Mouse (Mus musculus): Measurements from ENCODE around the gene C1qtnf6. TPM values are rescaled to one million over a fixed set of nuclear protein-coding genes. Genes with fewer than 3 reads are reported as not detected.

Gene C1qtnf6
- polyA plus RNA-seq, 1 experiment: 8.1 TPM

GRCm38 (mm10) chr15:78554545-78555313, 23.5 kb upstream of the C1qtnf6 start:
- 61% methylated on average over 25 of the region's 25 CpGs for WGBS
- no peaks in the 10 kb centered on the region for H3K27me3 ChIP-seq (ENCODE audit: control insufficient read depth, insufficient read depth, low read length)
- H3K4me3 ChIP-seq (ENCODE audit: low read depth, low read length): peak overlapping the region; percentile 46
- no peaks in the 10 kb centered on the region for H3K36me3 ChIP-seq (ENCODE audit: control insufficient read depth, insufficient read depth, low read length)
- no peak for TF ChIP-seq CTCF (IDR thresholded peaks at IDR 0.05; ENCODE audit: extremely low read depth, insufficient read length, insufficient replicate concordance, low read depth, low read length)
- no peak for TF ChIP-seq POLR2A (IDR thresholded peaks at IDR 0.05; ENCODE audit: low read depth, low read length)
- no peak overlapping the region for H3K27ac ChIP-seq (ENCODE audit: insufficient read depth, low read depth, low read length)
- H3K4me1 ChIP-seq (ENCODE audit: control insufficient read depth, insufficient read depth, insufficient read length, low read length): no peaks in the 10 kb centered on the region

- TF ChIP-seq CTCF (IDR thresholded peaks at IDR 0.05; ENCODE audit: extremely low read depth, insufficient read length, insufficient replicate concordance, low read depth, low read length) (no peak), POLR2A (IDR thresholded peaks at IDR 0.05; ENCODE audit: low read depth, low read length) (no peak)
- Histone ChIP-seq H3K36me3 (ENCODE audit: control insufficient read depth, insufficient read depth, low read length) (no peaks in the 10 kb centered on the region), H3K27me3 (ENCODE audit: control insufficient read depth, insufficient read depth, low read length) (no peaks in the 10 kb centered on the region), H3K4me1 (ENCODE audit: control insufficient read depth, insufficient read depth, insufficient read length, low read length) (no peaks in the 10 kb centered on the region), H3K27ac (ENCODE audit: insufficient read depth, low read depth, low read length) (no peak overlapping the region), H3K4me3 (ENCODE audit: low read depth, low read length) (no peak overlapping the region)
- WGBS: 41% methylated on average over 4 of the region's 4 CpGs
Measured at GRCm38 (mm10) chr15:78549189-78549734, 18.0 kb upstream of the C1qtnf6 start.

GRCm38 (mm10) chr15:78548711-78549110, 17.5 kb upstream of the C1qtnf6 start:
- 57% methylated on average over 8 of the region's 8 CpGs for WGBS
- no peaks in the 10 kb centered on the region for H3K27me3 ChIP-seq (ENCODE audit: control insufficient read depth, insufficient read depth, low read length)
- no peak overlapping the region for H3K27ac ChIP-seq (ENCODE audit: insufficient read depth, low read depth, low read length)
- no peak overlapping the region for H3K4me3 ChIP-seq (ENCODE audit: low read depth, low read length)
- no peaks in the 10 kb centered on the region for H3K4me1 ChIP-seq (ENCODE audit: control insufficient read depth, insufficient read depth, insufficient read length, low read length)
- no peaks in the 10 kb centered on the region for H3K36me3 ChIP-seq (ENCODE audit: control insufficient read depth, insufficient read depth, low read length)
- TF ChIP-seq CTCF (IDR thresholded peaks at IDR 0.05; ENCODE audit: extremely low read depth, insufficient read length, insufficient replicate concordance, low read depth, low read length) (no peak), POLR2A (IDR thresholded peaks at IDR 0.05; ENCODE audit: low read depth, low read length) (no peak)

DNA sequence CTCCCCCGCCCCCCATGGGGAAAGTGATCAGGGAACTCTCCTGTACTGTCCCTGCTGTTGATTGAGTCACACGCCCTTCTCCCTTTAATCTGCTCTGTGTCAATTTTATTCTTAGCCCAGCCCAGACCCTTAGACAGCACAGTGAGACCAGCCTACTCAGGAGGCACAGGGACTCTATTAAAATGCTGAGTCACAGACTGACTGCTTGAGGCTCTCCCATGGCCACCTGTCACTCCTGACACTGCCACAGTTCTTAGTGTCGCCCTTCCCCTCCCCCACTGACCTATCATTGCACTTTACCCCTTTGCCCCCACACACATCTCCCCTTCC, 17.1 kb upstream of the C1qtnf6 start:
- Histone ChIP-seq H3K27ac (ENCODE audit: insufficient read depth, low read depth, low read length) (no peak overlapping the region), H3K4me1 (ENCODE audit: control insufficient read depth, insufficient read depth, insufficient read length, low read length) (no peaks in the 10 kb centered on the region), H3K36me3 (ENCODE audit: control insufficient read depth, insufficient read depth, low read length) (no peaks in the 10 kb centered on the region), H3K4me3 (ENCODE audit: low read depth, low read length) (no peak overlapping the region), H3K27me3 (ENCODE audit: control insufficient read depth, insufficient read depth, low read length) (no peaks in the 10 kb centered on the region)
- 37% methylated on average over 3 of the region's 3 CpGs for WGBS
- no peak for TF ChIP-seq CTCF (IDR thresholded peaks at IDR 0.05; ENCODE audit: extremely low read depth, insufficient read length, insufficient replicate concordance, low read depth, low read length)
- TF ChIP-seq POLR2A (IDR thresholded peaks at IDR 0.05; ENCODE audit: low read depth, low read length): no peak

DNA sequence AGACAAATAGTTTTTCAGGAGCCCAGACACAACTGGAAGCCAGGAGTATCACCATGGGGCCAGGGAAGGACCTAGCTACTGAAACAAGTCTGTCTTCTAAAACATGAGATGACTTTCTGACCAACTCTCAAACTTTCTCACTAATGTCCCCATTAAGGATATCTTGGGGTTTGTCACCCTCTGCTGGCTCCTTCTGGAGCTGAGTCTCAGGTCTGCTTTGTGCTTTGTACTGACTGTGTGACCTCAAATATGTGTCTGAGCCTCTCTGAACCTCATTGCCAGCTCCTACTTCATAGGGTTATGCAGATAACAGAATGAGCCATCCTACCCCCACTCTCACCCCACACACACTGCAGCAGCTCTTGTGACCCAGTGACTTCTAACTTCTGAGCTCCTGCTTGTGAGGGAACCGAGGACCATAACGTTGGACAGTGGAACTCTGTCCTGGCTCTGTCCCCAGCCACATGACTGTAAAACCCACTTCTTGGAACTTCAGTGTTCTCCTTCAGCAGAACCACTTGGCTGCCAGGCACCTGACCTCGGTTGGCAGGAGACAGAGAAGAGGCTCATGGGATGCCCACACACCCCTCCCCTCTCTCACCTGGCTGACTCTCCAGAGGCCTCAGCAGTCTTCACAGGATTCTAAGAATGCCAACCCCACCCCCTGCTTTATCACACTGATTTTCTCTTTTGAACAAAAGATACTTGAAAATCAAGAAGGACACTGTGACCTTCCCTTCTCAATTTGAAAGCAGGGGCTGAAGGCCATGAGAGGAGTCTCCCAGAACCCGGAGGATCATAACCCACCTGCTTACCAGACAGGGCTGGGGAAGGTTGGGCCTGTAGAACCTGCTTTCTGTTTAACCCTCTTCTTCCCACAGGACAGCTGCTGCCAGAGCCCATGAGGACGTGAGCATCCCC, 16.5 kb upstream of the C1qtnf6 start:
- H3K27ac ChIP-seq (ENCODE audit: insufficient read depth, low read depth, low read length): no peak overlapping the region
- 41% methylated on average over 5 of the region's 5 CpGs for WGBS

GRCm38 (mm10) chr15:78546060-78546459, 14.8 kb upstream of the C1qtnf6 start:
- Histone ChIP-seq H3K27ac (ENCODE audit: insufficient read depth, low read depth, low read length) (no peak overlapping the region), H3K4me3 (ENCODE audit: low read depth, low read length) (no peak overlapping the region), H3K36me3 (ENCODE audit: control insufficient read depth, insufficient read depth, low read length) (no peaks in the 10 kb centered on the region), H3K4me1 (ENCODE audit: control insufficient read depth, insufficient read depth, insufficient read length, low read length) (no peaks in the 10 kb centered on the region), H3K27me3 (ENCODE audit: control insufficient read depth, insufficient read depth, low read length) (no peaks in the 10 kb centered on the region)
- WGBS: 62% methylated on average over 4 of the region's 4 CpGs
- TF ChIP-seq POLR2A (IDR thresholded peaks at IDR 0.05; ENCODE audit: low read depth, low read length) (no peak), CTCF (IDR thresholded peaks at IDR 0.05; ENCODE audit: extremely low read depth, insufficient read length, insufficient replicate concordance, low read depth, low read length) (no peak)

More for the DNA sequence above, 16.5 kb upstream of the C1qtnf6 start:
- TF ChIP-seq CTCF (IDR thresholded peaks at IDR 0.05; ENCODE audit: extremely low read depth, insufficient read length, insufficient replicate concordance, low read depth, low read length): no peak
- TF ChIP-seq POLR2A (IDR thresholded peaks at IDR 0.05; ENCODE audit: low read depth, low read length): no peak
- no peak overlapping the region for H3K4me3 ChIP-seq (ENCODE audit: low read depth, low read length)
- no peaks in the 10 kb centered on the region for H3K27me3 ChIP-seq (ENCODE audit: control insufficient read depth, insufficient read depth, low read length)
- no peaks in the 10 kb centered on the region for H3K36me3 ChIP-seq (ENCODE audit: control insufficient read depth, insufficient read depth, low read length)
- no peaks in the 10 kb centered on the region for H3K4me1 ChIP-seq (ENCODE audit: control insufficient read depth, insufficient read depth, insufficient read length, low read length)

DNA sequence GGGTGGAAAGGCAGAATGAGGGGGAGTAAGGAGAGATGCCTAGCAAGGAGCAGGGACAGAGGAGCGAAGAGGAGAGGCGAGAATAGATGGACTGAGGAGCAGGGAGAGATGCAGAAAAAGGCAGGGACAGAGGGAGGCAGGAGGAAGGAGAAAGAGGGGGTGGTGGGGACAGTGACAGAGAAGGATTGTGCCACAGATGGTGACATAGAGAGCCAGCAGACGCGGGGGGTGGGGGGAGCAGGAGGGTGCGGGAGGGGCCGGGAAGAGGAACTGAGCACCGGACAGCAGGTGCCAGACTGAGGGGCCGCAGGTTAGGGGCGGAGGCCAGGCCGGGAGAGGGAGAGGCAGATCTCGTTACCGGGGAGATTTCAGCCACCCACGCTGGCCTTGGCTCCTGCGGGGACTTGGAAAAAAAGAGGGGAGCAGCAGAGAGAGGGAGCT, 13.4 kb upstream of the C1qtnf6 start, which contains the start of gene Sstr3:
Gene Sstr3, minus strand, starts transcription at position 125 of the 441 bp plus-strand sequence.
- no peak within 1 kb of the TSS for H3K27ac ChIP-seq (ENCODE audit: insufficient read depth, low read depth, low read length)
- H3K4me1 ChIP-seq (ENCODE audit: control insufficient read depth, insufficient read depth, insufficient read length, low read length): no peaks in the 10 kb centered on the region
- WGBS: 17% methylated on average over 14 of the region's 14 CpGs
- H3K4me3 ChIP-seq (ENCODE audit: low read depth, low read length): no peak within 1 kb of the TSS
- H3K27me3 ChIP-seq (ENCODE audit: control insufficient read depth, insufficient read depth, low read length): no peaks in the 10 kb centered on the region
- H3K36me3 ChIP-seq (ENCODE audit: control insufficient read depth, insufficient read depth, low read length): no peaks in the 10 kb centered on the region
- TF ChIP-seq POLR2A (IDR thresholded peaks at IDR 0.05; ENCODE audit: low read depth, low read length) (no peak), CTCF (IDR thresholded peaks at IDR 0.05; ENCODE audit: extremely low read depth, insufficient read length, insufficient replicate concordance, low read depth, low read length) (no peak)

All from small intestine, adult 2 months (tissue).